Mouse (Mus musculus) macrophage (primary cell): ENCODE data around the gene Inhbc. TPM values are rescaled to one million over a fixed set of nuclear protein-coding genes. Genes with fewer than 3 reads are reported as not detected.
"Not testable (repeated sequence)": the region's sequence is repeated elsewhere in the genome, so short reads cannot be mapped to it uniquely, and the experiment has no call there.

Experiments used
- H3K27ac ChIP-seq: fragments of 350-480 bp; formaldehyde crosslinking; 2 replicates; pipeline ENCODE4 v1.9.0; 2021
- H3K36me3 ChIP-seq: fragments of 350-480 bp; formaldehyde crosslinking; 2 replicates; pipeline ENCODE4 v1.9.0; 2021; ENCODE audit errors: inconsistent target
- H3K4me3 ChIP-seq: fragments of 350-480 bp; formaldehyde crosslinking; 2 replicates; pipeline ENCODE4 v1.9.0; 2021; ENCODE audit errors: inconsistent target
- H3K79me2 ChIP-seq: fragments of 350-480 bp; formaldehyde crosslinking; 2 replicates; pipeline ENCODE4 v1.9.0; 2021; ENCODE audit errors: inconsistent target
- WGBS: methylation state at CpG from one replicate; pipeline ENCODE4 v1.1.7; 2026; ENCODE audit warnings: inconsistent platforms; ENCODE audit not compliant: missing documents; 5-methylcytosine and 5-hydroxymethylcytosine counted together
- polyA plus RNA-seq: library from polyadenylated mRNA; stranded (reverse); fragments of 250-400 nt; gene quantifications from 3 replicates; pipeline ENCODE4 v1.2.4, GENCODE M21; 2018; ENCODE audit warnings: inconsistent platforms

Inhbc gene
- polyA plus RNA-seq, 1 experiment from 2014 or later: not detected

DNA sequence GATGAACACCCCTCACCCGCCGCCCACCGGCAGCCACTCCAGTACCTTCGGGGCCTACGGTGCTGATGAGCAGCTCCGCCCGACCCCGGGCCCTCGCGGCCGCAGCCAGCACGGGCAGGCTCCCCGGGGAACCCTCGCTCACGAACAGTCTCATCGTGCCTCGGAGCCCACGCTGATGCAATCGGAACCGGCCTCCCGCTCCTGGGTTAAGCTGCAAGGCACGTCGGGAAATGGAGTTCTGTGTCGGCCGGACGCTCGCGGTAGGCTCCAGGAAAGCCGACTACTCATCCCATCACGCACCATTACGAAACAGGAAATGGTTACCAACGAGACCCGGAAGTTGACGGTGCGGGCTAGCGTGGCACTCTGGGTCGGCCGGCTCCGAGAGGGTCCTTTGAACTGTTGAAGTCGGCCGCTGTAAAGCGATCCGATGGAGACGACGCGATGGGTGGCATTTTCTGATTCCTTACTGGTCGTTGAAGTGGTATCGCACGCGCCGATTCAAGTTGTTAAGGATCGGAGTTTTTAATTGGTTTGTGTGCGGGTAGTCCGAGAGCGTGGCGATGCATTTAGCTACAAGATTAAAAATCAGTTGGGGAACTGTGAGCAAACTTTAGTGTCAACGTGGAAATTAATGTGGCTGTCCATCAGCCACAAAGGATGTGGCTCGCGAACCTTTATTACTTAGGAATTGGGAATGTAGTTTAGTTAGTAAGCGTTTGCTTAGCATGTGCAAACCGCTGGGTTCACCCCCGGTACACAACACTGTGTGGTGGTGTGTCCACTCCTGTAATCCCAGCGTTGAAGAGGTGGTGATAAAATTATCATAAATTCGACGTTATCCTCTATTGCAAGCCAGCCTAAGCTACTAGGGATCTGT is 58.5 kb downstream of the Inhbc start, which contains the start of gene Mars:
Gene Mars, minus strand, starts transcription at position 311 of the 880 bp plus-strand sequence.
- peaks cover 9% of the 10 kb centered on the region; the same call in 1 of the 2 replicates for H3K79me2 ChIP-seq
- peaks cover 20% of the 10 kb centered on the region for H3K36me3 ChIP-seq
- H3K27ac ChIP-seq: peak within 1 kb of the TSS; percentile 77
- WGBS: under 1% methylated on average over 62 of the region's 65 CpGs
- peak within 1 kb of the TSS; percentile 75 for H3K4me3 ChIP-seq

GRCm38 (mm10) chr10:127310523-127311475 is 59.4 kb downstream of the Inhbc start:
- H3K36me3 ChIP-seq: peaks cover 26% of the 10 kb centered on the region
- H3K79me2 ChIP-seq: peaks cover 9% of the 10 kb centered on the region; the same call in 1 of the 2 replicates
- peak overlapping the region; percentile 75 for H3K4me3 ChIP-seq
- WGBS: 39% methylated on average over 21 of the region's 23 CpGs
- peak overlapping the region; percentile 77 for H3K27ac ChIP-seq

- H3K4me3 ChIP-seq, H3K27ac ChIP-seq, H3K79me2 ChIP-seq: not testable (repeated sequence)
- H3K36me3 ChIP-seq: peaks cover 43% of the 10 kb centered on the region
- whole genome bisulfite sequencing: 95% methylated on average over 3 of the region's 3 CpGs
These were observed 61.1 kb downstream of the Inhbc start for GRCm38 (mm10) chr10:127309167-127309566.

Other genes with a start within 250 kb of the Inhbc start
- 173 to 355 TPM (median 215 TPM) in 3 replicates for gene Os9, start 249.3 kb downstream of the Inhbc start, polyA plus RNA-seq
- 37.2 to 59.2 TPM (median 48.4 TPM) in 3 replicates for gene B4galnt1, start 205.2 kb downstream of the Inhbc start, polyA plus RNA-seq
- 1.2 TPM in 1 of 3 replicates, not detected in the others for gene Slc26a10, start 189.8 kb downstream of the Inhbc start, polyA plus RNA-seq
- gene Arhgef25, start 180.3 kb downstream of the Inhbc start, polyA plus RNA-seq: not detected in 3 replicates
- gene Dtx3, start 174.7 kb downstream of the Inhbc start, polyA plus RNA-seq: 10.9 to 46.7 TPM (median 15.1 TPM) in 3 replicates
- gene Pip4k2c, start 158.8 kb downstream of the Inhbc start, polyA plus RNA-seq: 33.0 to 42.7 TPM (median 40.2 TPM) in 3 replicates
- gene Kif5a, start 107.1 kb downstream of the Inhbc start, polyA plus RNA-seq: 0.61 to 0.67 TPM (median 0.63 TPM) in 3 replicates
- 110 to 121 TPM (median 112 TPM) in 3 replicates for gene Dctn2, start 104.1 kb downstream of the Inhbc start, polyA plus RNA-seq
- 13.5 to 25.4 TPM (median 19.5 TPM) in 3 replicates for gene Mbd6, start 81.4 kb downstream of the Inhbc start, polyA plus RNA-seq
- 19.9 to 28.8 TPM (median 20.2 TPM) in 3 replicates for gene Mars, start 58.6 kb downstream of the Inhbc start, polyA plus RNA-seq
- gene Arhgap9, start 48.5 kb downstream of the Inhbc start, polyA plus RNA-seq: 48.5 to 115 TPM (median 70.4 TPM) in 3 replicates
- not detected in 3 replicates for gene Gli1, start 28.5 kb downstream of the Inhbc start, polyA plus RNA-seq
- gene Inhbe, start 16.0 kb downstream of the Inhbc start, polyA plus RNA-seq: not detected in 3 replicates
- gene R3hdm2, start 9.9 kb upstream of the Inhbc start, polyA plus RNA-seq: 68.8 to 168 TPM (median 68.9 TPM) in 3 replicates
- 0.09 to 0.59 TPM in 2 of 3 replicates, not detected in the other for gene Stac3, start 131.3 kb upstream of the Inhbc start, polyA plus RNA-seq
- gene Ndufa4l2, start 144.5 kb upstream of the Inhbc start, polyA plus RNA-seq: not detected in 3 replicates
- 14.8 to 30.5 TPM (median 16.0 TPM) in 3 replicates for gene Shmt2, start 152.0 kb upstream of the Inhbc start, polyA plus RNA-seq
- not detected in 3 replicates for gene Nxph4, start 164.1 kb upstream of the Inhbc start, polyA plus RNA-seq